Mouse (Mus musculus) R1 (cell line): ENCODE measurements at regions not wholly inside any gene's neighbourhood (a gene's known extent, or its start where the extent isn't known, plus 50 kb on each side); places are given as distances from the start of the nearest gene placed in this dataset.

ENCODE experiments used
- DNase-seq: peaks from one replicate; pipeline ENCODE4 v3.0.0-alpha.2; 2018; ENCODE audit warnings: low read depth, low spot score

DNA sequence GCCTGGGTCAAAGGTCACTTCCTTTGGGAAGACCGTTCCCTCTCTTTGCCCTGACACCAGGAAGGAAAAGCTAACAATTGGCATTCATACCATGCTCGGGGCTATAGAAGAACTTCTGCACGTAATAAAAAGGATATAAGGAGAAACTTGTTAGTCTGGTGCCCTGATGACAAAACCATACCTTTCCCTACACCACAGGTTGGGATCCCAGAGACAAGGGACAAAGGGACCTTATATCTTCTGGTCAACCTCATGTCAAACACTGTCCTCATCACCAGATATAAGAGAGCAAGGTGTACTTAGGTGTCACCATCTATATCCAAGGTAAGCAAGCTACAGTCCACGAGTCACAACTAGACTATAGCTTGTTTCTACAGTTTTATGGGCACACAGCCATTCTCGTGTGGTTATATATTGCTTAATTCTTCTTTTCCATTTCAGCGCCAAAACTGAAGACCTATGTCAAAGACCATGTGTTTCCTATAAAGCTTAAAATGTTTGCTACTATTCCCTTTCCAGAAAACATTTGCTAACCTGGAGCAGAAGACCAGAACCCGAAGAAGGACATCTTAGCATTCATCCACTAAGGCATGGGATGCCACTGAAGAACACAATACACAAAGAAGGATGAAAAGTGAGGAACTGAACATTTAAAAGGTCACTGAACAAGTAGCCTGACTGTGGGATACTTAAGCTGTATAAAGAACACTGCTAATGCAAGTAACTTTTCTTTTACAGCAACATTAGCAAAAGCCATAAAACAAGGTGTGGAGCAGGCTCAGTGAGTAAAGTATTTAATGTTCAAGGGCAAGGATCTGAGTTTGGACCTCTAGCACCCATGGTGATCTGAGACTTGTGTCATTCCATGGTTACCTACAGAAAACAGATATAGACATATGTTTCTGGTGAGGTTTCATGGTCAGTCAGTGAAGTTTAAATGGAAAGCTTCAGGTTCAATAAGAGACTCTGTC lies 437.7 kb upstream of the Cd180 start:
- no peak for DNase-seq

DNA sequence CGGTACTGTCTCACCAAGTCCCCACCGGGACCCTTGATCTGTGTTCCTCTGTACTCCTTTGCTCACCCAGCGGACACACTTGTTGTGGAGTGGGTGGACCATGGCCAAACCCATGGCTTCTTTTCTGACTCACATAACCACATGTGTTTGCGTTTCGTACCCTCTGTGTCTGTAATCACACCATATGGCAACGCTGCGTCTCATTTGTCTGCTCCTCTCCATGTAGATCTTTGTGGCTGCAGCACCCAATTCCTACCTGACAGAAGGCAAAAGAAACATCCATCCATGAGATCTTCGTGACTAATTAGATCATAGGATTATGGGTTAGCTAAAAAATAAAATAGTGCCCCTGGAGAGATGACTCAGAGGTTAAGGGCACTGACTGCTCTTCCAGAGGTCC lies 435.2 kb upstream of the Cd180 start:
- DNase-seq = no peak

DNA sequence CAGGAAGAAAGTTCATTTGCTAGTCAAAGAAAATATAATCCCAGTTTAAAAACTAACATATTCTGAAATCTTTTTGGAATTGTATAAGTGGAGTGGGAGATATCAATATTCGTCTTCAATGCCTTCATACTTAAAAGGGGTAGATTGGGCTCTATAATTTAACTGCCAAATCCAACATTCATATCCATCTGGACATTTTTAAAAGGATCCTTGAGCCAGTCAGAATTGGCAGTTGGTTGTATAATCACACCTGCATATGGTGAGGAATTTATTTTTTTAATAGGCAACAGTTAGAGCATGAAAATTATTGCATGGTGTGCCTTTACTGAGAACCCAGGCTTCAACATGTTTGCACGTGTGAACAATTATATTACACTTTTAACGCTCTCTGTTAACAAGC lies 419.5 kb upstream of the Cd180 start:
- no peak for DNase-seq

DNA sequence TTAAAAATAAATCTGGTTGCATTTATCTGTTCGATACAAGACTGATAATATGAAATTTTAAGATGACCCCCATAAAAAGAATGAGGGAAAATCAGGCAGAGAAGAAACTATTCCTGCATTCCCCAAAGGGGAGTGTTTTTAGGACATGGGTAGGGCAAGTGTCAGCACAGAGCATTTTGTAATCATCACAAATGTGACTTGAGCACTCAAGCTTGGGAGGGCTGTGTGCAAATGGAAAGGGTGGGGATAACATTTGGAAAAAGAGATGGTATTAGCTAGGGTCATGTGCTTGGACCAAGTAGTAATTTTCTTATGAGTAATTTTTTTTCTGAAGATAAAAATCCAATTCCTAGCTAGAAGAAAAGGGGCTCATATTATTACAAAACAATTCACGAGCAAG lies 418.1 kb upstream of the Cd180 start:
- DNase-seq = no peak

DNA sequence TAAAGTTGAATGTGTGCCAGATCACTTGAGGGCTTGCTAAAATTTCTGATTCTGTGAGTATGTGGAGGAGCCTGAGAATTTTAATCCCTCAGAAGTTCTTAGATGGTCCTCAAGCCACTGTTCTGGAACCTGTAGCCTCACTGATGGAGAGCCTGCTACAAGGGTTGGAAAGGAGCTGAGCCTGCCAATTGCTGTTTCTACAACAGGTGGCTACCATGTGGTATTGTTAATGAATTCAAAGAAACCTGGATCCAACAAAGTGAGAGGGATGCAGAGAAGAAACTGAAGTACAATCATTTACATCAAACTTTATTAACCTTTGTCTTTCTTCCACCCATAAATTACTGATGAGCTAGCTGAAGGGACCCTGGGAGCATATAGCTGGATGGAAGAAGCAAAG lies 416.5 kb upstream of the Cd180 start:
- DNase-seq = no peak

DNA sequence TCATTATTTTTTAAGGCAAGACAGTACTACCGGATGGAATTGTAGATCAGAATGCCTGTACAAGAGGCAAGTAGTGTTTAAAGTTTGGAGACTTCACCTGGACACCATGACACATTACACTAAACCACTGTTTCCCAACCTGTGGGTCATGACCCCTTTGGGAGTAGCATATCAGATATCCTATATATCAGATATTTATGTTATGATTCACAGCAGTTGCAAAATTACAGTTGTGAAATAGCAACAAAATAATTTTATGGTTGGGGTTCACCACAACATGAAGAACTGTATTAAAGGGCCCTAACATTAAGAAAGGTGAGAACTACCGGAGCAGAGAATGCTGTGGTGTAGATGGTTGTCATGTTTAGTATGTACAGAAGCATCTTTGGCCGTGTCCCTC lies 413.2 kb upstream of the Cd180 start:
- DNase-seq = no peak

DNA sequence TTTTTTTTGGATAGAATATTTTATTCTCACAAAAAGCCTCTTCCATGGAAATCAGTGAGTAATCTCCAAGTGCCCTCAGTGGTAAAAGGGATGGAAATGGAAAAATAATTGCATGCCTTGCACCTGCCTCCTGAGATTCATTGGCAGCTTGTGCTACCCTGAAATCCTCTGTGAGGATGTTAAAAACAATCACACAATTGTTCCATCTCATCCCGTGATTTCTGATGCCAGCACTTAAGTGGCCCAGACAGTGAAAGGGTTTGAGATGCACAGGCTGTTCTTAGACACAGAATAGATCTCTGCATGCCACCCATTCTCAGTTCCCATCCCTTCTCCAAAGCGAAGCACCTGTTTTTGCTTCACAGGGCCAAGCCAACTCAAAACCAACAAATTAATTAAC lies 398.9 kb upstream of the Cd180 start:
- no peak for DNase-seq

DNA sequence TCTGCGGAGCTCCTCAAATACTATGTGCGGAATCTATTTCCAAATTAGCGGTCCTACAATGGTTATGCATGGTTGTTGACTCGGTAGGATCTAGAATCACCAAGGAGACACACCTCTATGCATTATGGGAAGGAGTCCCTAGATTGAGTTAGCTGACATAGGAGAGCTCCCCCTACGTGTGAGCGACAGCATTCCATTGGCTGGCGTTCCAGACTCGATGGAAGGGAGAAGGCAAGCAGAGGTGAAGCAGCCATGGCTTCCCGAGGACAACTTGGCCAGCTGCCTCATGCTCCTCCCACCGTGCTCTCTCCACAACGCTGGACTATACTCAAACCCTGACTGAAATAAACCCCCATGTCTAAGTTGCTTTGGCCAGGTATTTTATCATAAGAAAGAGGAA lies 398.3 kb upstream of the Cd180 start:
- DNase-seq = peak; percentile 87

DNA sequence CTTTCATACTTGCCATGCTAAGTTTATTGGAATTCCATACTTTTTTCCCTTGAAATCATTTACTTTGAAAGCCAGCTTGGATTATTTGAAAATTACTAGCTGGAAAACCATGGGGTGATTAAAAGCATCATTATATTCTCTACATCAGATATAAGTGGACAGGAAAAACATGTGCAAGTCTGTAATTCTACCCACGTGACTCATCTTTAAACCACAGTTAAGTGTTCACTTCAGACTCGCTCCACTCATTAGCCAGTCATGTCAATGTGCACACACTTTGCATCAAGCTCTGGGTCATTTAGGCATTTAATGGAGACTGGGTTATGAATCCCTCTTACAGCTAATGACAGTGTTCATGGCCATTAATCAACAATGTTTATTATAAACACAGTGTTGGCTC lies 385.4 kb upstream of the Cd180 start:
- DNase-seq = no peak

DNA sequence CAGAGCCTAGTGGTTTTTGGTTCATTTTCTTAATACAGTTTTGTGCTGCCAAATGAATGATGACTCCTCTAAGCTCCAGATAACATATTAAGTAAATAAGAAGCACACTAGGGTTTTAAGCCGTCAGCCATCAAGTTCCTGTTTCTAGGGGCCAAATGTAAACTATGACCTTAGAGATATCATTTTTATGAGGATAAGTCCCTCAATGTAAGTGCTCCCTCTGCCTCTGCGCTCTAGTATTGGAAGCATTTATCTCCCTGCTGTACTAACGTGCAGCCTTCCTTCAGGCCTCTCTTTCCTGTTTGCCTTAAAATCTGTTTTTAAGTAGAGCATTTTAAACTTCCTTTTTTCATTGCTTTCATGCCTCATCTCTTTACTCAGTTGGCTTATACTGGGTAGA lies 381.3 kb upstream of the Cd180 start:
- no peak for DNase-seq

DNA sequence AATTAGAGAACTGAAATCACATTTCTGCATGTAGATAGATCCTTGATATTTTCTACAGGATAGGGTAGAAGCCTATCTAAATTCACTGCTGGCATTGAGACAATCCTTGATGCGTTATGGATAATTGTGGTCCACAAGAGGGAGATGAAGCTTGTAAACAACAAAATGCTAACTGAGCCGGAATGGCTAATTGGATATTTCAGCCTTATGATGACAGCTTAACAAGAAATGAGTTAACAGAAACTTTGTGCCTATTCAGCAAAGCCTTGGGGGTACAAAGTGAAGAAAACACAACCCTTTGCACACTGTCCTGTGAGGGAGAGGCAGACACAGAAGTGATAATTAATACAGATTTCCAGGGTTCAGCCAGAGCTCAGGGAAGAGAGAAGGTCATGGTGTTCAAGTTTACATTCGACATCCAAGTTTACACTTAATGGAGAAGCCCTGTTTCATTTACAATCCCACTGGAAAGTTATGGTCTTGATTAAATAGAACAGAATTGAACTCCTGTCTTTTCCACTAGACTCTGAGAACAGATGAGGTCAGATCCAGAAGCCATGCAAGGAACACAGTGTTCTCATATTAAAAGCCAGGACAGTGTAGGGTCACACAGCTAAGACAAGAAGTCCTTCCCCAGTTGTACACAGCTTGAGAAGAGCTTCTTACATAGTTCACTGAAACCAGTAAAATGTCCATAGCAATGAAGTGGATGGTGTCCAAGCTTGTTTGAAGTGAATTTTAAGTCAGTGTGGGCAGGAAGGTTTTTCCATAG lies 377.3 kb upstream of the Cd180 start:
- no peak for DNase-seq

DNA sequence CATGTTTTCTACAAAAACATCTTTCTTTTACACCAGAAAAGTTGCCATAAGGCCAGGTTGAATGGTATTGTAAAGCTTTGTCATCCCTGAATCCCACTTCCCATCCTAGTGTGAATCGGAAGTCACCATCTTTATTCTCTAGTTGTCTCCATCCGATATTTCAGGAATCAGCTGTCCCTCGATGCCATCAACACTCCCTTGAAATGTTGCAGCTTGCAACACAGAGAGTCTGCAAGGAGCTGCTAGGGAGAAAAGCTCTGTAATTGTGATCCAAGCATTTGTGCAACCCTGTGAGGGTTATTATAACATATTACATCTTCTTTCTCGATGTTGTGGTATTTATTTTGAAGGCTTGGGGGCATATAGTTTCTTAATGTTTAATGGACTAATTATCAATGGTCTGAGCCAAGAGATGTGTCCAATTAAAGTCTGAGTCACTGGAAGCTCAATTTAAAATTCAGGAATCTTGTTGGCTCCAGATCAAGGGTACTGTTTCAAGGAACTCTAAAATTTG lies 374.4 kb upstream of the Cd180 start:
- no peak for DNase-seq

DNA sequence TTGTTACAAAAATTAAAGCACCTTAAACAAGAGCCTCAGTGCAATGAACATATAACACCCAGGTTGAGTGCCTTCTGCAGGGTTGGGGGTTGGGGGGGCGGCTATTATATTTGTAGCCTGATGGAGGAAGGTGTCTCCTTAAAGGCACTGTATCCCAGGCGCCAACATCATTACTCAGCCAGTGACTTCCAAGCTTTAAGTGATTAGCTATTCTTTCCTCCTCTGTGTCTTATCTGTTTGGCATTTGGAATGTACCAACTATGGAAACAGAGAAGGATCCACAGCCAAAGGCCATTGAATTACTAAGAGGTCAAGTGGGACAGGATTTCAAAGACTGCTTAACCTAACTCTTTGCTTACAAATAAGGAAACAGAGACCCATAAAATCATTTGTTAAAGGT lies 373.9 kb upstream of the Cd180 start:
- no peak for DNase-seq

DNA sequence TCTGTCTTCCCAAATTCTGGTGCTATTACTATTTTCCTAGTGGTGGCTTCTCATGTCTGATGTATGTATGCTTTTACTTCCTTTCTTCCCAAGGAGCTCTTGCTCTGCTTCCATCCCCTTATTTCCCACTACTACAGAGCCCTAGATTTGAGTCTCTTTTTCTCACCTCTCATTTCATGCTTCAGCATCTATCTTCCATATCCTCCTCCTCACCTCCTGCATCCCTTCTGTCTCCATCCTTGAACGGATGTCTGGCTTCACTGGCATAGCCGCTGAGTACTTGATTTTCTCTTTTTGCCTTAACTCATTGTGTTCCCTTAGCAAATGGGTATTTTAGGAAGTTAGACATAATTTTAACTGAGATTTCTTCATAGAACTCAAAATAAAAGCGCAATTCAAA lies 369.5 kb upstream of the Cd180 start:
- DNase-seq = no peak

DNA sequence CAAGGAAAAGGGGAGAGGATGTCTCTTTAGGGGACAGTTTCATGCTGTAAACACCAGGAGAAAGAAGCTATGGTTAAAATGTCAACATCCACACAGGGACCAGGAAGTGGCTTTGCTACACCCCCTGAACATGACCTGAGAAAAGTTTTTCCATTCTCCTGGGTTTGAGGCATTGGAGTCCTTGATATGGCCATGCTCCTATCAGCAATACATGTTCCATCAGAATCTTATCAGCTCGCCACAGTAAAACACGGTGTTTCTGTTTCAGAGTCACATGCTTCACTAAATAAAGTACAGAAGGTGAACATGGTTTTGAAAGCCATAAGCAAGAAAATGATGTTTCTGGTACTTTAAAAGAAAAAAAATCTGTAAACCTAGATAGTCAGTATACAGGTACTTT lies 367.4 kb upstream of the Cd180 start:
- no peak for DNase-seq

DNA sequence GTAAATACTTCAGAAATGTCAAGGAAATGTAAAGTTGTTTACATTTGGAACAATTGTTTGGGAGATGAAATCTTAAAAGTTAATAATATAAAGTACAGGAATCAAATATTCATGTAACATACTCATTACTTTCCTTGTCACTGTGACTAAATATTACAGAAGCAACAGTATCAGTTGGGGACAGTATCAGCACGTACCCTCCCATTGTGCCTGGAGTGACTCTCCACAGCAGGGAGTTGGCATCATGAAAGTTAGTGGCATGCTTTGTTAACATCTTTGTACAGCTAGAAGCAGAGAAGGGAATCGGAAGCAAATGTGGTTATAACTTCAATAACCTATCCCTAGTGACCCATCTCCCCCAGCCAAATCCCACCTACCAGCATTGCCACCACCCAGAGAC lies 366.8 kb upstream of the Cd180 start:
- no peak for DNase-seq

DNA sequence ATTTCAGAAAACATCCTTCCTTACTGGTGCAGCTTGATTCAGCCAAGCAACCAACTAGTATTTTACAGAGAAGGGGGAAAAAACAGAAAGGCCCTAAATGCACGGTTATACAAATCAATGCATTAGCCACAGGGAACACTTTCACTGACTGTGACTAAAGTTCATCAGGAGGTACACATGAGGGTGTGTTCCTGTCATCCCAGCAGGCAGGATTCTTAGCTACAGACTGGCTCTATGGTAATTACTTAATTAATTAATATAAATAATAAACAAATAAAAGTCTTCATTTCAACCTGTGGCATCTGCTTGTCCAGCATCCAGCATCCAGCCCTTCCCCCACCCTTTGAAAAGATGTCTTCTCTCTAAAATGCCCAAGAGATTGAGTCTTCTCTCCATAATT lies 359.7 kb upstream of the Cd180 start:
- no peak for DNase-seq

DNA sequence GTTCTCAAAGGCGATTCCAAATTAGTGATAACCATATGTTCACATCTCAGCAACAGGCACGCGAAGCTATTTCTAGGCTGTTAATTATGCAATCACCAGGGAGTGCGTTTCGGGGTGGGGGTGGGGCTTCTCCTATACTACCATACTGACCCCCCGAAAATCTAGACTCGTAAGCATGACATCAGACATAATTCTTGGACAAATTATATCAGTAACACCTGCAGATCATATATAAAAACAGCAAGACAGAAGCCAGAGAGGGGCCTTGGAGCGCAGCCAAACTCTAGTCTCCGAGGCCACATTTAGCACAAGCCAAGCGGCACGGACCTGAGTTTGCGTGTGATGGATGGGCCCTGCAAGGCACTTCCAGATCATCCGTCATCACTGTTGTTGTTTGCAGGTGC lies 359.2 kb upstream of the Cd180 start:
- no peak for DNase-seq

DNA sequence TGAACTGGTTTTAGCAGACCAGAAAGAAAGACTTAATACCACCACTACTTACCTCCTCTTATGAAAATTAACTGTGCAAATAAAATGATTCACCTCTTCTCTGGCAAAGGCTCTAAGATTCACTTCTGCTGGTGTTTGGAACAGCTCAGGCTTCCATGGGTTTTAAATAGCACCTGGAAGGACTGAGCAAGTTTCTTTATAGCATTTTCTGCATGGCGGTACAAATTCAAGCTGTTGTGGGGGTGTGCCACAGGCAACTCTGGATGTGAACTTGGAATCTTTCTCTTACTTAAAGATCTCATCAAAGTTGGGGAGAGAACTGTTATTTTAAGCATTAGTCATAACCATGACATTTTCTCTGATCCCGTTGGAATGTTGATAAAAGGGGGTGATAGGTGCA lies 350.1 kb upstream of the Cd180 start:
- DNase-seq = no peak

DNA sequence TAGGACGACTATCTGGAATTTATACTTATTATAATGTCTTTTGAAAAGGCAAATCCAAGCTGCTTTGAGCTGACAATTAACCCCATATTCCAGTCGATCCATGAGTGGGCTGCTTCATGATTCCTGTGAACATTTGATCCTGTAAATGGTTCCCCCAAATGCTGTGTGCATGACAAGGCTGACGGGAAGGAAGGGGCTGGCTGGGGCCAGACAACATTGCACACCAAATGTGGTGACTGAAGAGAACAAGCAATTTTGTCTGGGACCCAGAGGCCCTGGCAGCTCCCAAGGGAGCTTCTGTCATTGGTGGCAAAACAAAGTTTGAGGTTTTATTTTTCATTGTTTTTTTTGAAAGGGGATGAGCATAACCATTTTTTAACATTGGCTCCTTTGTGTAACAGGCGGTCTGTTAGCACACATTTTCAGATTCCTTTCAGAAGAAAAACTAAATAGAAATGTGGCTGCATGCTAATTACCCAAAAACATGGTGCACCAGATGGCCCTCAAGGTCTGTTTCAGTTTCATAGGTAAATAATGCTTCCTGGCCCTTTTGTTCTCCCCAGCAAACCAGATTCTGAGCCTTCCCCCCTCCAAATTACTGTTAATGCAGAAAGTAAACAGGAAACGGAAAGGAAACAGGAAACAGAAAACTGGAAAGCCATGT lies 348.6 kb upstream of the Cd180 start:
- no peak for DNase-seq

DNA sequence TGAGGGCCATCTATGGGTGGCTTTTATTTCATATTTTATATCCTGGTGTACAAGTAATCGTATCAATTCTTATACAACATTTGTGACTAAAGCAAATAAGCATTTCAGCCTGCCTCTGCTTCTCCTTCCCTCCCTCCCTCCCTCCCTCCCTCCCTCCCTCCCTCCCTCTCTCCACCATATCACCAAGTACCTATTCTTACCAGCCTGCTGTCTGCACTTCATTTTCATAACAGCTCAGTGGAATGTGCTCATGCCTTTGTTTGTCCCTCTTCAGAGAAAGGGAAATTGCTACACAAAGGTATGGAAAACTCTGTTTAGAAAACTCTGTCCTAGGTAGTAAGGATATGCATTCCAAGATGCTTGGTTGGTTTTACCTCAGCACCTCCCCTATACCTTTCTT lies 343.9 kb upstream of the Cd180 start:
- no peak for DNase-seq
